Mouse (Mus musculus) CH12.LX (cell line): ENCODE data around the gene Cnp. TPM values are rescaled to one million over a fixed set of nuclear protein-coding genes. Genes with fewer than 3 reads are reported as not detected.

Experiments used
- DNase-seq: peaks from one replicate; pipeline ENCODE4 v3.0.0-alpha.2; 2013; ENCODE audit errors: extremely low read depth
- H3K27ac ChIP-seq: 2 replicates; pipeline ENCODE4 v1.5.1; 2012; ENCODE audit warnings: low read depth, mild to moderate bottlenecking, control low read depth, moderate library complexity; ENCODE audit not compliant: insufficient read depth
- H3K27me3 ChIP-seq: replicated peaks from 2 replicates; pipeline ENCODE3; 2012; ENCODE audit warnings: inconsistent platforms
- H3K36me3 ChIP-seq, 2 experiments: replicated peaks in 1 of 2; 2 replicates each; pipeline versions ENCODE3 to v1.6.1; 2012; ENCODE audit warnings: inconsistent platforms in 1 of 2, low read length in 1 of 2, mild to moderate bottlenecking in 1 of 2, mixed read lengths in 1 of 2, moderate library complexity in 1 of 2; ENCODE audit not compliant: control insufficient read depth in 1 of 2, insufficient read depth in 1 of 2
- H3K4me1 ChIP-seq, 2 experiments: 2 replicates each; pipeline ENCODE4 v1.6.1; 2012; ENCODE audit warnings: inconsistent platforms in 1 of 2, moderate library complexity in 1 of 2; ENCODE audit not compliant: insufficient read depth in 2 of 2, control insufficient read depth in 1 of 2
- H3K4me2 ChIP-seq: 2 replicates; pipeline ENCODE4 v1.6.1; 2012; ENCODE audit warnings: low read depth, mild to moderate bottlenecking, control low read depth; ENCODE audit not compliant: poor library complexity, insufficient read depth, severe bottlenecking
- H3K4me3 ChIP-seq, 3 experiments: fragments of 150-350 bp in 1 of 3; sonication (generic) in 1 of 3; replicated peaks in 1 of 3; 2 replicates each; pipeline versions ENCODE3 to v1.5.1; 2011 to 2012; ENCODE audit warnings: low read depth in 2 of 3, low read length in 2 of 3, mild to moderate bottlenecking in 2 of 3, moderate library complexity in 2 of 3, control low read depth in 1 of 3, improper control_type of control experiment in 1 of 3, inconsistent platforms in 1 of 3, mixed read lengths in 1 of 3; ENCODE audit not compliant: poor library complexity in 1 of 3
- H3K79me2 ChIP-seq: replicated peaks from 2 replicates; pipeline ENCODE4 v1.6.1; 2012; ENCODE audit warnings: mild to moderate bottlenecking, moderate library complexity; ENCODE audit not compliant: control insufficient read depth, poor library complexity, insufficient read depth, severe bottlenecking; ENCODE audit errors: extremely low read depth
- H3K9ac ChIP-seq: 2 replicates; pipeline ENCODE4 v1.6.1; 2012; ENCODE audit warnings: low read depth, mild to moderate bottlenecking, control low read depth, moderate library complexity; ENCODE audit not compliant: insufficient read depth
- H3K9me3 ChIP-seq: replicated peaks from 2 replicates; pipeline ENCODE3; 2012; ENCODE audit warnings: low read length, inconsistent platforms, mixed read lengths
- BHLHE40 ChIP-seq: IDR thresholded peaks from 2 replicates; pipeline ENCODE4 v1.6.1; 2011; ENCODE audit warnings: mild to moderate bottlenecking, low read depth, low read length, improper control_type of control experiment
- CHD1 ChIP-seq: IDR thresholded peaks from 2 replicates; pipeline ENCODE4 v1.6.1; 2012; ENCODE audit warnings: low read depth, low read length, improper control_type of control experiment, inconsistent platforms
- CHD2 ChIP-seq: IDR thresholded peaks from 2 replicates; pipeline ENCODE4 v1.6.1; 2011; ENCODE audit warnings: low read length, improper control_type of control experiment
- CTCF ChIP-seq, 2 experiments: IDR thresholded peaks in 1 of 2; conservative IDR thresholded peaks in 1 of 2; 2 replicates each; pipeline ENCODE4 v1.5.1; 2011 to 2012; ENCODE audit warnings: low read depth in 2 of 2, low read length in 2 of 2, improper control_type of control experiment in 1 of 2, inconsistent platforms in 1 of 2, mild to moderate bottlenecking in 1 of 2, moderate library complexity in 1 of 2
- E2F4 ChIP-seq: IDR thresholded peaks from 2 replicates; pipeline ENCODE4 v1.6.1; 2011; ENCODE audit warnings: low read depth, low read length, improper control_type of control experiment; ENCODE audit not compliant: insufficient replicate concordance
- ELF1 ChIP-seq: IDR thresholded peaks from 2 replicates; pipeline ENCODE4 v1.6.1; 2014; ENCODE audit warnings: low read depth, mild to moderate bottlenecking, inconsistent platforms, low read length, improper control_type of control experiment
- EP300 ChIP-seq: IDR thresholded peaks from 2 replicates; pipeline ENCODE4 v1.6.1; 2011; ENCODE audit warnings: low read length, improper control_type of control experiment
- ETS1 ChIP-seq: conservative IDR thresholded peaks from 2 replicates; pipeline ENCODE4 v1.6.1; 2012; ENCODE audit warnings: low read depth, mild to moderate bottlenecking, inconsistent platforms, low read length, improper control_type of control experiment, moderate library complexity
- GABPA ChIP-seq: IDR thresholded peaks from 2 replicates; pipeline ENCODE4 v1.6.1; 2012; ENCODE audit warnings: low read depth, low read length, improper control_type of control experiment, inconsistent platforms; ENCODE audit not compliant: insufficient replicate concordance
- HCFC1 ChIP-seq: IDR thresholded peaks from 2 replicates; pipeline ENCODE4 v1.6.1; 2012; ENCODE audit warnings: low read depth, mild to moderate bottlenecking, inconsistent platforms, low read length, improper control_type of control experiment
- IRF4 ChIP-seq: IDR thresholded peaks from 2 replicates; pipeline ENCODE4 v1.6.1; 2014; ENCODE audit warnings: low read depth, mild to moderate bottlenecking, inconsistent platforms, low read length, improper control_type of control experiment
- JUN ChIP-seq: IDR thresholded peaks from 2 replicates; pipeline ENCODE4 v1.6.1; 2011; ENCODE audit warnings: low read depth, mild to moderate bottlenecking, low read length, improper control_type of control experiment, moderate library complexity; ENCODE audit not compliant: insufficient read depth
- JUND ChIP-seq: conservative IDR thresholded peaks from 2 replicates; pipeline ENCODE4 v1.6.1; 2011; ENCODE audit warnings: low read depth, low read length, improper control_type of control experiment
- KAT2A ChIP-seq: IDR thresholded peaks from 2 replicates; pipeline ENCODE4 v1.6.1; 2012; ENCODE audit warnings: low read length, improper control_type of control experiment, inconsistent platforms; ENCODE audit not compliant: insufficient replicate concordance
- MAFK ChIP-seq: IDR thresholded peaks from 2 replicates; pipeline ENCODE4 v1.6.1; 2011; ENCODE audit warnings: low read length, improper control_type of control experiment; ENCODE audit not compliant: insufficient replicate concordance
- MAX ChIP-seq: IDR thresholded peaks from 2 replicates; pipeline ENCODE4 v1.6.1; 2011; ENCODE audit warnings: low read length, improper control_type of control experiment
- MAZ ChIP-seq: IDR thresholded peaks from 2 replicates; pipeline ENCODE4 v1.6.1; 2012; ENCODE audit warnings: low read depth, mild to moderate bottlenecking, inconsistent platforms, low read length, improper control_type of control experiment, moderate library complexity
- MEF2A ChIP-seq: IDR thresholded peaks from 2 replicates; pipeline ENCODE4 v1.6.1; 2014; ENCODE audit warnings: low read depth, mild to moderate bottlenecking, inconsistent platforms, low read length, improper control_type of control experiment, borderline replicate concordance
- MXI1 ChIP-seq: IDR thresholded peaks from 2 replicates; pipeline ENCODE4 v1.6.1; 2011; ENCODE audit warnings: mild to moderate bottlenecking, low read depth, low read length, improper control_type of control experiment
- MYC ChIP-seq: IDR thresholded peaks from 2 replicates; pipeline ENCODE4 v1.6.1; 2011; ENCODE audit warnings: low read depth, mild to moderate bottlenecking, improper control_type of control experiment, low read length
- NELFE ChIP-seq: IDR thresholded peaks from 2 replicates; pipeline ENCODE4 v1.6.1; 2011; ENCODE audit warnings: low read depth, low read length, improper control_type of control experiment
- NRF1 ChIP-seq: IDR thresholded peaks from 2 replicates; pipeline ENCODE4 v1.6.1; 2014; ENCODE audit warnings: low read depth, mild to moderate bottlenecking, inconsistent platforms, low read length, improper control_type of control experiment, moderate library complexity
- PAX5 ChIP-seq: IDR thresholded peaks from 2 replicates; pipeline ENCODE4 v1.6.1; 2012; ENCODE audit warnings: low read length, inconsistent platforms, mixed read lengths
- POLR2A ChIP-seq: IDR thresholded peaks from 2 replicates; pipeline ENCODE4 v1.6.1; 2011; ENCODE audit warnings: low read depth, mild to moderate bottlenecking, improper control_type of control experiment, low read length
- POLR2AphosphoS2 ChIP-seq: IDR thresholded peaks from 2 replicates; pipeline ENCODE4 v1.6.1; 2011; ENCODE audit warnings: low read depth, low read length, improper control_type of control experiment
- RAD21 ChIP-seq: IDR thresholded peaks from 2 replicates; pipeline ENCODE4 v1.6.1; 2011; ENCODE audit warnings: low read depth, mild to moderate bottlenecking, low read length, improper control_type of control experiment, moderate library complexity
- RCOR1 ChIP-seq: conservative IDR thresholded peaks from 2 replicates; pipeline ENCODE4 v1.6.1; 2012; ENCODE audit warnings: low read depth, mild to moderate bottlenecking, inconsistent platforms, low read length, improper control_type of control experiment
- SIN3A ChIP-seq: IDR thresholded peaks from 2 replicates; pipeline ENCODE4 v1.6.1; 2012; ENCODE audit warnings: low read length, improper control_type of control experiment, inconsistent platforms
- SMC3 ChIP-seq: IDR thresholded peaks from 2 replicates; pipeline ENCODE4 v1.6.1; 2011; ENCODE audit warnings: low read depth, low read length, improper control_type of control experiment
- TBP ChIP-seq: conservative IDR thresholded peaks from 2 replicates; pipeline ENCODE4 v1.6.1; 2011; ENCODE audit warnings: low read depth, low read length, improper control_type of control experiment
- TCF12 ChIP-seq: IDR thresholded peaks from 2 replicates; pipeline ENCODE4 v1.6.1; 2014; ENCODE audit warnings: low read depth, mild to moderate bottlenecking, inconsistent platforms, low read length, improper control_type of control experiment
- UBTF ChIP-seq: IDR thresholded peaks from 2 replicates; pipeline ENCODE4 v1.6.1; 2012; ENCODE audit warnings: low read depth, mild to moderate bottlenecking, inconsistent platforms, low read length, improper control_type of control experiment, moderate library complexity
- USF1 ChIP-seq: IDR thresholded peaks from 2 replicates; pipeline ENCODE4 v1.6.1; 2014; ENCODE audit warnings: low read depth, mild to moderate bottlenecking, inconsistent platforms, low read length, improper control_type of control experiment
- USF2 ChIP-seq: conservative IDR thresholded peaks from 2 replicates; pipeline ENCODE4 v1.6.1; 2011; ENCODE audit warnings: low read depth, low read length, improper control_type of control experiment
- ZC3H11A ChIP-seq: IDR thresholded peaks from 2 replicates; pipeline ENCODE4 v1.6.1; 2012; ENCODE audit warnings: low read depth, mild to moderate bottlenecking, inconsistent platforms, low read length, improper control_type of control experiment
- ZKSCAN1 ChIP-seq: IDR thresholded peaks from 2 replicates; pipeline ENCODE4 v1.6.1; 2012; ENCODE audit warnings: low read depth, inconsistent platforms, low read length, improper control_type of control experiment, borderline replicate concordance
- ZMIZ1 ChIP-seq: IDR thresholded peaks from 2 replicates; pipeline ENCODE4 v1.6.1; 2012; ENCODE audit warnings: low read depth, mild to moderate bottlenecking, inconsistent platforms, low read length, improper control_type of control experiment
- ZNF384 ChIP-seq: IDR thresholded peaks from 2 replicates; pipeline ENCODE4 v1.6.1; 2012; ENCODE audit warnings: low read depth, low read length, improper control_type of control experiment, inconsistent platforms
- dilution Hi-C: fragments of 300-500 bp; cut with MboI; formaldehyde crosslinking; loops from 2 replicates; pipeline ENCODE4 v1.14.3; 2020; ENCODE audit warnings: low sequenced_read_pairs; ENCODE audit not compliant: extremely low pct_unique_long_range_greater_than_20kb, extremely low pct_ligation_motif_present
- in situ Hi-C: fragments of 300-500 bp; cut with MboI; formaldehyde crosslinking; loops from 3 replicates; pipeline ENCODE4 v1.14.3; 2019; ENCODE audit warnings: low sequenced_read_pairs, low pct_ligation_motif_present, low pct_unique_long_range_greater_than_20kb, mixed read lengths
- polyA plus RNA-seq: library from polyadenylated mRNA; unstranded; fragments of >175 nt; gene quantifications from 2 replicates; pipeline ENCODE4 v1.2.1, GENCODE M21; 2012; ENCODE audit warnings: low read depth; ENCODE audit not compliant: insufficient read length
- total RNA-seq, 2 experiments: library from RNA; depleted of rRNA; stranded (reverse); fragments of 300-350 nt in 1 of 2; fragments of >200 nt in 1 of 2; gene quantifications; 2 replicates each; pipeline ENCODE4 v1.2.3; 2012 to 2014

The Cnp gene
- total and polyA plus RNA-seq, 3 experiments: 77.7 to 87.8 (median 80.2) TPM

DNA sequence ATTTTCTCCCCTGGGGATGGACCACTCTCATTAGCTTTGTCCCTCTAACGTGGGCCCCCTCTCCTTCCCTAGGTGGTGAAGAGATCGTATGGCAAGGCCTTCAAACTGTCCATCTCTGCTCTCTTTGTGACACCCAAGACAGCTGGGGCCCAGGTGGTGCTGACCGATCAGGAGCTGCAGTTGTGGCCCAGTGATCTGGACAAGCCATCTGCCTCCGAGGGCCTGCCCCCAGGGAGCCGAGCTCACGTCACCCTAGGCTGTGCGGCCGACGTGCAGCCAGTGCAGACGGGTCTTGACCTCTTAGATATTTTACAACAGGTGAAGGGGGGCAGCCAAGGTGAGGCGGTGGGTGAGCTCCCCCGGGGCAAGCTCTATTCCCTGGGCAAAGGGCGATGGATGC is 5.6 kb downstream of the Cnp start:
- Histone ChIP-seq H3K79me2 (peaks cover 39% of the 10 kb centered on the region), H3K36me3 (peaks cover 72 to 93% of the 10 kb centered on the region in 2 experiments), H3K9ac (no peak overlapping the region), H3K4me3 (no peak overlapping the region), H3K9me3 (no peaks in the 10 kb centered on the region), H3K4me1 (peaks cover 75 to 100% of the 10 kb centered on the region in 2 experiments), H3K4me2 (no peak overlapping the region), H3K27ac (peak overlapping the region; percentile 3), H3K27me3 (no peaks in the 10 kb centered on the region)
- TF ChIP-seq SMC3 (no peak), GABPA (no peak), ETS1 (peak; percentile 80), POLR2A (peak; percentile 15; the same call in 1 of the 2 replicates), NELFE (no peak), ZNF384 (no peak), TBP (no peak), CTCF (conservative IDR thresholded peaks at IDR 0.05 in 1 of 2, IDR thresholded peaks at IDR 0.05 in 1 of 2; ENCODE audit: low read depth in 2 of 2, low read length in 2 of 2) (no peak), ELF1 (no peak), RCOR1 (no peak), JUND (no peak), JUN (no peak), MAZ (0 out of 2 replicates have a peak, but pooled peaks have one; percentile 55), MYC (no peak), USF1 (no peak), MAX (no peak), HCFC1 (no peak), UBTF (peak; percentile 71), IRF4 (peak; percentile 69), SIN3A (peak; percentile 63; the same call in 1 of the 2 replicates), CHD1 (0 out of 2 replicates have a peak, but pooled peaks have one; percentile 43), MEF2A (peak; percentile 67; the same call in 1 of the 2 replicates), KAT2A (0 out of 2 replicates have a peak, but pooled peaks have one; percentile 31), EP300 (peak; percentile 47), ZMIZ1 (peak; percentile 58), CHD2 (peak; percentile 26; the same call in 1 of the 2 replicates), RAD21 (no peak), TCF12 (peak; percentile 98), ZC3H11A (no peak), BHLHE40 (peak; percentile 62), E2F4 (no peak), NRF1 (0 out of 2 replicates have a peak, but pooled peaks have one; percentile 4), MAFK (no peak), ZKSCAN1 (no peak), USF2 (no peak), MXI1 (peak; percentile 72; the same call in 1 of the 2 replicates), PAX5 (no peak), POLR2AphosphoS2 (no peak)
- no peak for DNase-seq
- in situ Hi-C loops: no loop called here
- dilution Hi-C loops: no loop called here
